Mouse (Mus musculus) duodenum, adult 2 months (tissue): ENCODE measurements around the gene Spata31d1d. TPM values are rescaled to one million over a fixed set of nuclear protein-coding genes. Genes with fewer than 3 reads are reported as not detected.

ENCODE experiments used
- polyA plus RNA-seq: library from polyadenylated mRNA; depleted of rRNA; stranded (reverse); fragments of >200 nt; gene quantifications from 2 replicates; pipeline ENCODE4 v1.2.3, GENCODE M21; 2012; ENCODE audit warnings: low replicate concordance; rRNA removed

Spata31d1d gene
- polyA plus RNA-seq, result not detected in 2 replicates

GRCm38 (mm10) chr13:59731652-59732051 lies at the start of gene Spata31d1d:
Spata31d1d (minus strand) TSS chr13:59731752.

GRCm38 (mm10) chr13:59769296-59770163 lies 38.0 kb upstream of the Spata31d1d start, which contains the start of gene Isca1:
Isca1 (minus strand) TSS chr13:59769810.

GRCm38 (mm10) chr13:59746711-59747110 lies 15.2 kb upstream of the Spata31d1d start, which contains the start of gene 1700014D04Rik:
1700014D04Rik (minus strand) TSS chr13:59746752.

GRCm38 (mm10) chr13:59711984-59712383 lies 19.6 kb downstream of the Spata31d1d start, which contains the start of gene Spata31d1b:
Spata31d1b (plus strand) TSS chr13:59712284.

GRCm38 (mm10) chr13:59710230-59710629 lies 21.3 kb downstream of the Spata31d1d start, which contains the start of gene Spata31d1a:
Spata31d1a (minus strand) TSS chr13:59710330.

GRCm38 (mm10) chr13:59694008-59694407 lies 37.5 kb downstream of the Spata31d1d start, which contains the start of gene 4921517D22Rik:
4921517D22Rik (minus strand) TSS chr13:59694108.

Other genes with a start within 250 kb of the Spata31d1d start
- 1.5 and 2.3 TPM in 2 replicates for gene Agtpbp1, start 146.5 kb downstream of the Spata31d1d start, polyA plus RNA-seq
- gene Naa35, start 146.5 kb downstream of the Spata31d1d start, polyA plus RNA-seq, result 18.1 and 18.3 TPM in 2 replicates
- gene Golm1, start 55.9 kb downstream of the Spata31d1d start, polyA plus RNA-seq, result 13.5 and 39.8 TPM in 2 replicates
- not detected in 2 replicates for gene 4921517D22Rik, start 37.6 kb downstream of the Spata31d1d start, polyA plus RNA-seq
- gene Spata31d1a, start 21.4 kb downstream of the Spata31d1d start, polyA plus RNA-seq, result not detected in 2 replicates
- gene Spata31d1b, start 19.5 kb downstream of the Spata31d1d start, polyA plus RNA-seq, result not detected in 2 replicates
- gene 1700014D04Rik, start 15.0 kb upstream of the Spata31d1d start, polyA plus RNA-seq, result 0.04 TPM in 1 of 2 replicates, not detected in the other
- gene Isca1, start 38.1 kb upstream of the Spata31d1d start, polyA plus RNA-seq, result 44.8 and 51.4 TPM in 2 replicates
- not detected in 2 replicates for gene Gm49354, start 50.5 kb upstream of the Spata31d1d start, polyA plus RNA-seq
- 10.8 and 15.2 TPM in 2 replicates for gene Tut7, start 91.4 kb upstream of the Spata31d1d start, polyA plus RNA-seq